17 mouse cellular contexts compared by ENCODE assay signal in genomic region chr7:38186861-38187260, GRCm38 (mm10). TPM values are rescaled to one million over a fixed set of nuclear protein-coding genes. Genes with fewer than 3 reads are reported as not detected.
DNase-seq lines count a peak whose midpoint lies in the region; ATAC-seq lines count a peak whose summit lies in the region.
"Had no signal": no experiment of that assay in that cellular context is flagged by ENCODE, and none has a peak within 500 bp of the region (broad histone marks: within the 10 kb centered on the region; RNA-seq: fewer than 3 reads in every experiment).

No protein-coding gene starts in this region.

- H3K4me3 ChIP-seq in macrophage (ENCODE audit: inconsistent target): no peak overlapping the region
- no peak overlapping the region for H3K4me3 ChIP-seq in forebrain, embryonic 12.5 days (replicated peaks)
- no peak overlapping the region for H3K4me3 ChIP-seq in heart, embryonic 10.5 days
- H3K4me3 ChIP-seq: embryonic facial prominence, embryonic 10.5 days; heart, adult 2 months; kidney, embryonic 15.5 days; layer of hippocampus, adult 2 months; myocyte had no signal

- 32% methylated on average over 4 of the region's 4 CpGs for WGBS in macrophage (ENCODE audit: missing documents)
- 90% methylated on average over 4 of the region's 4 CpGs for WGBS in forebrain, embryonic 12.5 days
- 52% methylated on average over 4 of the region's 4 CpGs for WGBS in heart, embryonic 10.5 days

- peaks cover 34% of the 10 kb centered on the region; the same call in 1 of the 2 replicates for H3K79me2 ChIP-seq in macrophage (ENCODE audit: inconsistent target)

- DNase-seq in T-cell, adult 2 months (ENCODE audit: low spot score): peak; percentile 45
- peak; percentile 72 for DNase-seq in thymus, postnatal 14 days
- no peak for DNase-seq in left cerebral cortex, postnatal 4 days
- DNase-seq in heart, embryonic 10.5 days (ENCODE audit: low spot score): no peak
- DNase-seq: cerebellum, adult 9-11 months; heart, adult 2 months; heart, postnatal 36 days; lung, adult 2 months had no signal

- H3K27ac ChIP-seq in macrophage: peak overlapping the region; percentile 74
- no peak overlapping the region for H3K27ac ChIP-seq in forebrain, embryonic 12.5 days
- no peak overlapping the region for H3K27ac ChIP-seq in heart, embryonic 10.5 days
- H3K27ac ChIP-seq: embryonic facial prominence, embryonic 10.5 days; heart, adult 2 months; hindbrain, postnatal 0 days; layer of hippocampus, adult 2 months had no signal

- H3K9me3 ChIP-seq in forebrain, embryonic 12.5 days: no peaks in the 10 kb centered on the region
- H3K9me3 ChIP-seq in heart, embryonic 10.5 days: no peaks in the 10 kb centered on the region
- H3K9me3 ChIP-seq: embryonic facial prominence, embryonic 10.5 days; kidney, embryonic 15.5 days had no signal

- H3K36me3 ChIP-seq in macrophage (ENCODE audit: inconsistent target): peaks cover 16% of the 10 kb centered on the region; the same call in 1 of the 2 replicates
- H3K36me3 ChIP-seq in forebrain, embryonic 12.5 days (replicated peaks): no peaks in the 10 kb centered on the region
- H3K36me3 ChIP-seq in heart, embryonic 10.5 days: peaks cover 16% of the 10 kb centered on the region

- no peaks in the 10 kb centered on the region for H3K27me3 ChIP-seq in forebrain, embryonic 12.5 days
- no peaks in the 10 kb centered on the region for H3K27me3 ChIP-seq in heart, embryonic 10.5 days (ENCODE audit: insufficient read depth, poor library complexity, severe bottlenecking)
- H3K27me3 ChIP-seq: kidney, embryonic 15.5 days had no signal

- intact Hi-C loops in left cerebral cortex, postnatal 4 days (cut with DNase I): no loop called here

- peak; percentile 7; the same call in 1 of the 2 replicates for ATAC-seq in common myeloid progenitor, adult 5-6 weeks (replicated peaks; ENCODE audit: low read depth, poor library complexity, severe bottlenecking)
- no peak for ATAC-seq in forebrain, embryonic 12.5 days (ENCODE audit: low FRiP score)
- ATAC-seq: hindbrain, postnatal 0 days had no signal

- H3K4me2 ChIP-seq in forebrain, embryonic 12.5 days: no peak overlapping the region
- H3K4me2 ChIP-seq: kidney, embryonic 15.5 days; midbrain, embryonic 11.5 days had no signal

- peaks cover 16% of the 10 kb centered on the region for H3K4me1 ChIP-seq in forebrain, embryonic 12.5 days
- H3K4me1 ChIP-seq in heart, embryonic 10.5 days: peaks cover 17% of the 10 kb centered on the region

- H3K9ac ChIP-seq in forebrain, embryonic 12.5 days: no peak overlapping the region
- H3K9ac ChIP-seq: kidney, embryonic 15.5 days had no signal

RNA-seq across cellular contexts. Expression of gene 1600014C10Rik, which starts 3.8 kb away (rescaled TPM):
- total RNA-seq in common myeloid progenitor, adult 5-6 weeks (2017): 12.0 and 15.2 TPM in 2 replicates
- 10 to 100 TPM in 20 of 26 experiments, 1 to 10 TPM in 6; 3.8 to 83.0 (median 27.6) TPM for total RNA-seq in macrophage (2018; cell fraction: chromatin; rRNA removed)
- 100 to 1,000 TPM in 7 of 26 experiments, 10 to 100 TPM in 19; 12.3 to 145 (median 38.9) TPM for total RNA-seq in macrophage (2018; cell fraction: cytosol; rRNA removed)
- total RNA-seq in macrophage (2018; cell fraction: nucleus; rRNA removed): 100 to 1,000 TPM in 4 of 26 experiments, 10 to 100 TPM in 16, 1 to 10 TPM in 6; 5.3 to 166 (median 41.8) TPM
- 15.1 to 37.7 TPM (median 17.5 TPM) in 3 replicates for polyA plus RNA-seq in macrophage (2018)
- total RNA-seq in left cerebral cortex, postnatal 4 days (2021): 10 to 100 TPM; 15.5 to 16.5 TPM
- polyA plus RNA-seq in forebrain, embryonic 12.5 days (2016; fragmentation: Nextera tagmentation; extraction: Ambion mirVana): 12.1 and 14.2 TPM in 2 replicates
- 14.4 and 14.8 TPM in 2 replicates for polyA plus RNA-seq in heart, embryonic 10.5 days (2016; fragmentation: Nextera tagmentation; extraction: Ambion mirVana)

RNA-seq across cellular contexts. Expression of gene Plekhf1, which starts 41.0 kb away (rescaled TPM):
- total RNA-seq in common myeloid progenitor, adult 5-6 weeks (2017): 0.27 and 0.34 TPM in 2 replicates
- total RNA-seq in macrophage (2018; cell fraction: chromatin; rRNA removed): 10 to 100 TPM in 1 of 26 experiments, 1 to 10 TPM in 5, under 1 TPM in 13, not detected in 7; 0.13 to 10.0 (median 0.37) TPM
- total RNA-seq in macrophage (2018; cell fraction: cytosol; rRNA removed): 1 to 10 TPM in 1 of 26 experiments, under 1 TPM in 25; 0.03 to 3.5 (median 0.13) TPM
- 1 to 10 TPM in 3 of 26 experiments, under 1 TPM in 13, not detected in 10; 0.06 to 7.4 (median 0.21) TPM for total RNA-seq in macrophage (2018; cell fraction: nucleus; rRNA removed)
- polyA plus RNA-seq in macrophage (2018): 0.14 to 0.42 TPM (median 0.19 TPM) in 3 replicates
- under 1 TPM; 0.38 to 0.44 TPM for total RNA-seq in left cerebral cortex, postnatal 4 days (2021)
- polyA plus RNA-seq in forebrain, embryonic 12.5 days (2016; fragmentation: Nextera tagmentation; extraction: Ambion mirVana): 1.3 and 1.4 TPM in 2 replicates
- 1.7 and 2.2 TPM in 2 replicates for polyA plus RNA-seq in heart, embryonic 10.5 days (2016; fragmentation: Nextera tagmentation; extraction: Ambion mirVana)

Comparison
In these comparisons a context has a peak if more than half of its experiments do, and no peak if none do; other contexts are left out.
1. DNase-seq: peak in T-cell, adult 2 months (single experiment) and thymus, postnatal 14 days (single experiment); none in left cerebral cortex, postnatal 4 days (single experiment) and heart, embryonic 10.5 days (single experiment).